Mouse (Mus musculus) forebrain, embryonic 10.5 days (tissue): ENCODE results near the gene Hey2. TPM values are rescaled to one million over a fixed set of nuclear protein-coding genes. Genes with fewer than 3 reads are reported as not detected.
A peak's percentile ranks its signal among the peaks of the same experiment; 100 is the strongest.

Source experiments
- DNase-seq: peaks from one replicate; pipeline ENCODE4 v3.0.0-alpha.2; 2017; ENCODE audit warnings: low spot score; ENCODE audit errors: extremely low spot score
- H3K27ac ChIP-seq: fragments of 300-500 bp; sonication (generic); 2 replicates; pipeline ENCODE4 v1.5.1; 2016; ENCODE audit warnings: mild to moderate bottlenecking
- H3K27me3 ChIP-seq: fragments of 300-500 bp; sonication (generic); 2 replicates; pipeline ENCODE4 v1.6.1; 2016; ENCODE audit warnings: mild to moderate bottlenecking; ENCODE audit not compliant: poor library complexity, severe bottlenecking
- H3K36me3 ChIP-seq: fragments of 300-500 bp; sonication (generic); replicated peaks from 2 replicates; pipeline ENCODE4 v1.6.1; 2016; ENCODE audit warnings: mild to moderate bottlenecking, moderate library complexity
- H3K4me1 ChIP-seq: fragments of 300-500 bp; sonication (generic); 2 replicates; pipeline ENCODE4 v1.6.1; 2016
- H3K4me3 ChIP-seq: fragments of 300-500 bp; sonication (generic); 2 replicates; pipeline ENCODE4 v1.5.1; 2016; ENCODE audit warnings: mild to moderate bottlenecking, moderate library complexity
- H3K9me3 ChIP-seq: fragments of 300-500 bp; sonication (generic); 2 replicates; pipeline ENCODE4 v1.6.1; 2016; ENCODE audit warnings: mild to moderate bottlenecking, moderate library complexity
- WGBS: fragments of 180-500 bp; shearing (Covaris S2); methylation state at CpG from one replicate; pipeline ENCODE4 v1.1.7; 2016; 5-methylcytosine and 5-hydroxymethylcytosine counted together
- polyA plus RNA-seq: library from polyadenylated mRNA; unstranded; fragments of >200 nt; fragmentation: Nextera tagmentation; extraction: Ambion mirVana; gene quantifications from 2 replicates; pipeline ENCODE4 v1.2.1, GENCODE M21; 2016

Hey2 gene
- 1.8 TPM in 2 replicates for polyA plus RNA-seq

GRCm38 (mm10) chr10:30842643-30843437, at the start of gene Hey2:
Gene Hey2, minus strand, starts transcription at chr10:30842801.
- under 1% methylated on average over 69 of the region's 70 CpGs for WGBS
- DNase-seq = peak; percentile 97
- H3K27me3 ChIP-seq = peaks cover 82% of the 10 kb centered on the region
- no peaks in the 10 kb centered on the region for H3K36me3 ChIP-seq
- peak within 1 kb of the TSS; percentile 68 for H3K4me3 ChIP-seq
- H3K9me3 ChIP-seq = no peaks in the 10 kb centered on the region
- peaks cover 38% of the 10 kb centered on the region for H3K4me1 ChIP-seq
- peak within 1 kb of the TSS; percentile 78 for H3K27ac ChIP-seq

- no peaks in the 10 kb centered on the region for H3K9me3 ChIP-seq
- no peaks in the 10 kb centered on the region for H3K27me3 ChIP-seq
- DNase-seq = no peak
- no peak overlapping the region for H3K4me3 ChIP-seq
- H3K27ac ChIP-seq = no peak overlapping the region
- peaks cover 7% of the 10 kb centered on the region for H3K4me1 ChIP-seq
- H3K36me3 ChIP-seq = no peaks in the 10 kb centered on the region
- 68% methylated on average over 4 of the region's 4 CpGs for WGBS
Measured at GRCm38 (mm10) chr10:30883085-30883760, 40.6 kb upstream of the Hey2 start.

- no peak for DNase-seq
- Histone ChIP-seq H3K27me3 (no peaks in the 10 kb centered on the region), H3K4me3 (no peak overlapping the region), H3K4me1 (peaks cover 7% of the 10 kb centered on the region), H3K27ac (no peak overlapping the region), H3K36me3 (no peaks in the 10 kb centered on the region), H3K9me3 (no peaks in the 10 kb centered on the region)
- WGBS = 88% methylated on average over 10 of the region's 10 CpGs
Measured at GRCm38 (mm10) chr10:30881109-30881508, 38.5 kb upstream of the Hey2 start.

GRCm38 (mm10) chr10:30845101-30845825, 2.7 kb upstream of the Hey2 start:
- Histone ChIP-seq H3K9me3 (no peaks in the 10 kb centered on the region), H3K4me3 (no peak overlapping the region), H3K27ac (no peak overlapping the region), H3K36me3 (no peaks in the 10 kb centered on the region), H3K27me3 (peaks cover 71% of the 10 kb centered on the region), H3K4me1 (peaks cover 38% of the 10 kb centered on the region)
- WGBS = 6% methylated on average over 13 of the region's 13 CpGs
- no peak for DNase-seq

GRCm38 (mm10) chr10:30844191-30845010, 1.8 kb upstream of the Hey2 start:
- peak; percentile 55 for DNase-seq
- Histone ChIP-seq H3K27ac (peak overlapping the region; percentile 78), H3K4me3 (peak overlapping the region; percentile 68), H3K36me3 (no peaks in the 10 kb centered on the region), H3K27me3 (peaks cover 76% of the 10 kb centered on the region), H3K9me3 (no peaks in the 10 kb centered on the region), H3K4me1 (peaks cover 38% of the 10 kb centered on the region)
- under 1% methylated on average over 30 of the region's 30 CpGs for WGBS

GRCm38 (mm10) chr10:30843438-30844190, 1.0 kb upstream of the Hey2 start:
- H3K9me3 ChIP-seq = no peaks in the 10 kb centered on the region
- peak overlapping the region; percentile 78 for H3K27ac ChIP-seq
- H3K36me3 ChIP-seq = no peaks in the 10 kb centered on the region
- peak overlapping the region; percentile 68 for H3K4me3 ChIP-seq
- peak; percentile 50 for DNase-seq
- H3K27me3 ChIP-seq = peaks cover 82% of the 10 kb centered on the region
- H3K4me1 ChIP-seq = peaks cover 38% of the 10 kb centered on the region
- under 1% methylated on average over 21 of the region's 21 CpGs for WGBS

GRCm38 (mm10) chr10:30842228-30842627, 373 bp downstream of the Hey2 start:
- H3K36me3 ChIP-seq = no peaks in the 10 kb centered on the region
- 0% methylated on average over 29 of the region's 29 CpGs for WGBS
- DNase-seq = no peak
- H3K27ac ChIP-seq = peak overlapping the region; percentile 70
- H3K4me3 ChIP-seq = peak overlapping the region; percentile 68
- peaks cover 38% of the 10 kb centered on the region for H3K4me1 ChIP-seq
- H3K9me3 ChIP-seq = no peaks in the 10 kb centered on the region
- H3K27me3 ChIP-seq = peaks cover 76% of the 10 kb centered on the region

- Histone ChIP-seq H3K4me3 (no peak overlapping the region), H3K4me1 (peaks cover 38% of the 10 kb centered on the region), H3K9me3 (no peaks in the 10 kb centered on the region), H3K36me3 (no peaks in the 10 kb centered on the region), H3K27me3 (peaks cover 62% of the 10 kb centered on the region), H3K27ac (no peak overlapping the region)
- 84% methylated on average over 5 of the region's 5 CpGs for WGBS
- DNase-seq = no peak
Measured at GRCm38 (mm10) chr10:30840824-30841223, 1.8 kb downstream of the Hey2 start.

GRCm38 (mm10) chr10:30838188-30838587, 4.4 kb downstream of the Hey2 start:
- Histone ChIP-seq H3K4me3 (no peak overlapping the region), H3K27me3 (peaks cover 43% of the 10 kb centered on the region), H3K9me3 (no peaks in the 10 kb centered on the region), H3K36me3 (no peaks in the 10 kb centered on the region; the same call in 1 of the 2 replicates), H3K4me1 (peaks cover 15% of the 10 kb centered on the region), H3K27ac (no peak overlapping the region)
- 4% methylated on average over 1 of the region's 1 CpGs for WGBS
- no peak for DNase-seq

- Histone ChIP-seq H3K4me1 (no peaks in the 10 kb centered on the region), H3K27ac (no peak overlapping the region), H3K27me3 (no peaks in the 10 kb centered on the region), H3K36me3 (no peaks in the 10 kb centered on the region), H3K9me3 (no peaks in the 10 kb centered on the region), H3K4me3 (no peak overlapping the region)
- DNase-seq = no peak
- 9% methylated on average over 1 of the region's 1 CpGs for WGBS
Measured at GRCm38 (mm10) chr10:30825049-30825448, 17.6 kb downstream of the Hey2 start.

GRCm38 (mm10) chr10:30810967-30811293, 31.7 kb downstream of the Hey2 start:
- Histone ChIP-seq H3K9me3 (no peaks in the 10 kb centered on the region), H3K27ac (no peak overlapping the region), H3K4me3 (peak overlapping the region; percentile 45), H3K27me3 (no peaks in the 10 kb centered on the region), H3K36me3 (no peaks in the 10 kb centered on the region), H3K4me1 (no peaks in the 10 kb centered on the region)
- peak; percentile 74 for DNase-seq
- 14% methylated on average over 11 of the region's 11 CpGs for WGBS
